Mouse (Mus musculus) ovary, postnatal 10 days (tissue): ENCODE data around the gene Serpina5.
"Not testable (repeated sequence)": the region's sequence is repeated elsewhere in the genome, so short reads cannot be mapped to it uniquely, and the experiment has no call there.

Experiments
- DNase-seq: peaks from one replicate; pipeline ENCODE4 v3.0.0; 2022; ENCODE audit warnings: low spot score

The Serpina5 gene

DNA sequence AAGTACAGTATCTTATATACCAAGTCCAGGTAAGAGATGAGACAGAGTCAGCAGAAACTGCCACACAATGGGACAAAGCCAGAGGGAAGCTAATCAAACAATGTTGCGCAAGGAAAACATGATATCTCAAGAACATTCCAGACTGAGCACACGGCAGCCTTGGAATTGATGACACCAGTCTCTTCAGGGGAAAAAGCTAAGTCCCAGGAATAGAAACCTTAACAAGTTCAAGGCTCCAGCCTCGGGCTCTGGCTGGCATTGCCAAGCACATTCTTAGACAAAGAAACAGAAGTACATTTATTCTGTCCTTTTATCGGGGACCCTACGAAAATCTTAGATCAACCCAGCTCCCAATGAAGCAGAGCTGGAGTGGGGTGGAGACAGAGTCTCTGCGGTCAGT is at the start of gene Serpina5:
TSS of gene Serpina5 (plus strand) at position 346 of the 400 bp plus-strand sequence.
- DNase-seq: no peak

DNA sequence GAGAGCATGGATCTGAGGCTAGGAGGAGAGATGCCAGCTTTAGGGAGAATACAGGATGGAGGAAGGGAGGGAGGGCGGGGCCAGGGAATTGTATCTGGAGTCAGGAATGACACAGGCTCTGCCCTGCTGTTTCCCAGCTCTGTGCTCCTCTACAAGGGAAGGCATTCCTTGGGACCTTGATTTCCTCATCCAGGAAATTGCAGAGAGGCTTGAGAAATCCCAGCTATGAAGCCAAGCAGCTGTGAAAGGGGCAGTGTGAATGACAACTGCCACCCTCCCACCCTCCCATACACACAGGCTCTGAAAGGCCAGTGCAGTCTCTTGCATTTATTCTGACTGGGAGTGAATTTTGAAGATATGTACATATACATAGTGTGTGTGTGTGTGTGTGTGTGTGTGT is 46.9 kb upstream of the Serpina5 start:
- DNase-seq: no peak

DNA sequence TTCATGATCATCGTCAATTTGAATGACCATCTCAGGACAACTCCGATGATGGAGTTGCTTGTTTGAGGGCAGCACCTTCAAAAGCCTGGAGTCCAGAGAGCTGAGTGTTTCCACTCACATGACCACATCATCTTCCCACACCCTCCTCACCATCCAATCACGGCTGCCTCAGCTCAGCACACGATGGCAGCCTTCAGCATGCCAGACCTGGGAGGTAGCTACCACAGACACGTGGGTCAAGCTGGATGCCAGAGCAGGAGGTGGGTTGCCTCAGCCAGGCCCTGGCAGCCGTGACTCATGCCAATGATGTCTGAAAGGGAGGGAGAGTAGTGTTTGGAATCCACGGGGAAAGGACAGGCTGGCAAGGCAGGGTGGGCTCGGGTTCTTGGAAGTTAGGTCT is 45.2 kb upstream of the Serpina5 start:
- DNase-seq: no peak

DNA sequence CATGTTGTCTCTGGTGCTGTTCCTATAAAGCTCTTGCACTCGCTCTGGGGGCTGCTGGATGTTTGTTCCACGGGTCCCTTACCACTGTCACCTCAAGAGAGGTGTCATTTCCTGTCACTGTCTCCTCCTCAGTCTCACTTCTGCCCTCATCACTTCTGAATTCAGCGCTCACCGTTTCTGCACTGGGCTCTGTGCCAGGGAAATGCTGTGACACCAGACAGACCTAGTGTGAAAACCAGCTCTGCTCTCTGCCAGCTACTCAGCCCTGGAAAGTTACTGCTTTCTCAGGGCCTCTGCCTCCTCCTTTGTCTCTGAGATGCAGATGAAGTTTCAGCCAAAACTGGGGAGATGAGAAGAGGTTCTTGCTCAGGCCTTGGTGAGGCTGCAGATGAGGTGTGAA is 43.9 kb upstream of the Serpina5 start:
- no peak for DNase-seq

DNA sequence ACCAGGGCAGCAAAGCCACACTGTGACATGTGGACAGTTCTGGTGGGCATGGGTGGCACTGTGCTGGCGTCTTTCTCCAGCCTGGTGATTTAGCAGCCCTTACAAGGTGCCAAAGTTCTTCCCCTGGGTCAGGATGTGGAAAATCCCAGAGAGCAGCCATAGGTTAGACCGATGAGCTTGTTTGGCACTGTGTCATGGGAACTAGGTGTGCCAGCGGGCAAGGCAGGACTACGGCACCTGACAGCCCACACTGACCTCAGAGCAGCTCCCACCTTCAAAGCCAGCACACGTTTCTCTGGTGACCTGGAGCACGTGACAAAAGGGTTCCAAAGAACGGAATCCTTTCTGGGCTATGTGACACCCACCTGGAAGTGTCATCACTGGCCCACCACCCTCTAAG is 43.4 kb upstream of the Serpina5 start:
- no peak for DNase-seq

DNA sequence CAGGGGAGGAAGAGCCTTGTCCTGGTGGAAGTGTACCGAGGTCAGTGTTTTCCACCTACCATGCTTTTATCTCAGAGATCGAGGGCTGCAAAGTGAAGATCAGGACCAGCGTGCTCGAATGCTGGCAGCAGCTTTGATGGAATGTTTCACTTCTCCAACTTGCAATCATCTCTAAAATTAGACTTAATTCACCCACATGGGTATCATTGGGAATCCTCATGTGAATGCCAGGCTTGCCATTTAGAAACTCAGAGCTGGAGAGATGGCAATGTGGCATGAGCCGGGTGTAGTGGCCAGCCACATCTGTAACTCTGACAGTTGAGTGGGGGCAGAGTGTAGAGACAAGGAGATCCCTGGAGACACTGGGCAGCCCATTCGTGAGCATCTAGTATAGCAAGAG is 40.8 kb upstream of the Serpina5 start:
- no peak for DNase-seq

DNA sequence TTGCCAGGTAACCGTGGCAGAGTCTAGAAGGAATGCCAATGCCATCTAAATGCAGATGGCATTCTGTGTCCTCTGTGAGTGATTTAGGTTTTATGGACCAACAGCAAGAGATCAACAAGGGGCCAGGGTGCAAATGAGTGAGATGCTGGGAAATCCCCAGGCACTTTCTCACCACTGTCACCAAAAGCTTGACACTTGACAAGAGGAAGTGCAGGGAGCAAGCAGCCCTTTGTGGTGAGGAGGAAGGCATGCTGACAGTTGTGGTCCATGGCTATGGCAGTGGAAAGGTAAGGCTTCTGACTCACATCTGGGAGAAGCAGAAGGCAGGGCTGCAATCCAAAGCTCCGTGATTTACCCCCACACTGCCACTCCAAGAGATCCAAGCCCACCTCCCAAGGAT is 39.1 kb upstream of the Serpina5 start:
- DNase-seq: no peak

DNA sequence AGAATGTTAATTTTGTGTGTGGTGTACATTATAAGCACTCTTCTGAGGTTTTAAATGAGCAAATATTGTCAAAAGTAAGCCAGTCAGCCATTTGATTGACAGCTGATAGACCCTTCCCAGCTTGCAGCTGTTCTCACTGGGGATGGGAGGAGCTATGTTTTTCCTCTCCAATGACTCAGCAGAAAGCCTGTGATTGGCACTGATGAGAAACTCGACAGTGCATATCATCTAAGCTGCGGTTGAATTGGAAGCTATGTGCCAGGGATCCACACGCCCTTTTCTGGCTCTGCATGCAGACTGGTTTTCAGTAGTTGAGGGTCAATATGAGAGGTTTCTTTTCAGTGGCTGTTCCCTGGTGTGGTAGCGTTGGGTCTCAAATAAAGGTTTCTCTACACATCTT is 36.4 kb upstream of the Serpina5 start:
- DNase-seq: no peak

DNA sequence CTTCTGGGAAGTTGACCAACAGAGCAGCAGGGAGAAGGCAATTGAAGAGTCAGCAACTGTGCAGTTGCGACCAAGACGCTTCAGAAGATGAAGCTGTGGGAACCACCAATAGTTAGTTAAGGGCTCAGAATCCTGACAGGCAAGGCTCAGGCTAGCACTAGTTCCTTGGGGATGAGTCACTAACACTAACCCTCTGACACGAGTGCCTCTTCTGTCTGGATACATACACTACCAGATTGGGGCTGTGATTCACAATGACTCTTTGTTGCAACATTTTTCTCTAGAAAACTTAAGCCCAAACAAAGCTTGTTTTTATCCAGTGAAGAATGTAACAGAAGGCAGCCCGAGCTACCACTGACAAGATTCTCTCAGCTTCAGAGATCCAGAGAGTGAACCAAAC is 35.9 kb upstream of the Serpina5 start:
- no peak for DNase-seq

DNA sequence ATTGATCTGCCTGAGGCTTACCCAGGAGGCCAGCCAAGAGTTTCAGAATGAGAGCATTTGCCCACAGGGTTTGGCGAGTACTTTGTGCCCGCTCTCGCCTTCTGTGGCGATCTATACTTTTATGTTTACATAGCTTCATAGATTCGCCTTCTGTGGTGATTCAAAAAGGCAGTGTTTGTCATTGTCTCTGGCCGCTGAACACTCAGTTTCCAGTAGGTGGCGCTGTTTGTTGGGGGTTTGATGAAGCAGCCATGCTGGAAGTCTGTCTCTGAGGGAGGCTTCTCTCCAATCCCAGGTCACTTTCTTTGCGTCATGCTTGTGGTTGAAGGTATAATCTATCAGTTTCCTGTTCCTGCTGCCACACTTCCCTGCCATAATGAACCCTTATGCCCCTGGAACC is 34.7 kb upstream of the Serpina5 start:
- peak; percentile 13 for DNase-seq

DNA sequence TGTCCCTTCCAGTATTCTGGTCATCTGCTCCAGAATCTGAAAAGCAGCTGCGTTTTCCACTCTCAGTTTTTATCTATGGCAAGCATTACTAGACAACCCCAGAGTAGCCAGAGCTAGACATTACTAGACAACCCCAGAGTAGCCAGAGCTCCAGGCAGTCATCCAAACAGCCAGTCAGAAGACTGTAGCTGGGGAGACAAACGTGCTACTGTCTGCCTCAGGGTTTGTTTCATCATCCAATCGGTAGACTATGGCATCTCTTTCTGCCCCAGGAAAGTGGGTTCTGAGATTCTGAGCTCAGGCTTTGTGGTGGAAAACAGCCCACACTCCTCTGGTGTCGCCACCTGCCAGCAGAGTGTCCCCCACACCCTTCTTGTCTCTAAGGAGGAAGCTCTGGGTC is 33.4 kb upstream of the Serpina5 start:
- DNase-seq: peak; percentile 15

DNA sequence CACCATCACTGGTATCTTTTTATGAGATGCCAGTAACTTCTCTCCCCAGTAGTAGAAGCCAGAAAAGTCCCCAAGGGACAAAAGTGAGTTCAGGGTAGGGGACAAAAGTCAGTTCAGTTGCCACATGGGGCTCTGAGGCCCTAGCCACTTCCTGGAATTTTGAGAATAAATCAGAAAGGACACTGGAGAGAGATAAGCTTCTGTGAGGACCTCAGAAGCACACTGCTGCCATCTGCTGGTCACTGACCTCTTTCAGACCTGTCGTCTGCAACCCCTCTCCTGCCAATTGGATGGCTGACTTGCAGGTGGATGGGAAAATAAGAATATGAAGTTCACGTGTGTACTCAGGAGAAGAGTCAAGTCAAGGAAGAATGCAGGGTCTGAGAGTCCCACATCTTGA is 31.3 kb upstream of the Serpina5 start:
- DNase-seq: peak; percentile 31

DNA sequence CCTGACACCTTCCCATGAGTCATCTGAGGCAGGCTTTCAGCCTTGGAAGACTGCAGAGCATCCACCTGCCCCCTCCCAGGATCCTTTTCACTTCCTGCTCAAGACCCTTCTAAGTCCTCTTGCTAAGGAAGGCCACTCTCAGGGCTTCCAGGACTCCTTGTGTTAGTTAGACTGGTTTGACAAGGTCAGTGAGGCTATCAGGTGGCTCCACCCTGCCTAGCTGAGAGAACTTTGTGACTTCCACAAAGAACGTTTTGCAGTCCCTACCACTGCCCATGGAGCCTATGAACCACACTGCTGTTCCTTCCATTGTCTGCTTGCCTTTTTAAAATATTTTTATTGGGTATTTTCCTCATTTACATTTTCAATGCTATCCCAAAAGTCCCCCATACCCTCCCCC is 29.2 kb upstream of the Serpina5 start:
- DNase-seq: no peak

DNA sequence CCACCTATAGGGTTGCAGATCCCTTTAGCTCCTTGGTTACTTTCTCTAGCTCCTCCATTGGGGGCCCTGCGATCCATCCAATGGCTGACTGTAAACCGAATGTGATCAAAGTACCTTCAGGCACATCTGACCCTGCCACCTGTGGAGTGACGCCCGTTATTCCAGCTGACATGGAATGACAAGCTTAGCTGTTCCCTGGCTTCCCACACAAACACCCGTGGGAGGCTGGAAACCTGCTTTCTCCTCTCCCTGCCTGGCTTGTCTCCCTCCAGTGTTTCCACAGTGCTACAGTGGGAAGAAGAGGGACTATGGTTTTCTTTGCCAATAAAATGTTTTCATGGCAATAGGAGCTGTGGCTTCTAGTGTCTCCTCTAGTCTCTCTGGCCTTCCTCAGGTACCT is 28.6 kb upstream of the Serpina5 start:
- DNase-seq: no peak

DNA sequence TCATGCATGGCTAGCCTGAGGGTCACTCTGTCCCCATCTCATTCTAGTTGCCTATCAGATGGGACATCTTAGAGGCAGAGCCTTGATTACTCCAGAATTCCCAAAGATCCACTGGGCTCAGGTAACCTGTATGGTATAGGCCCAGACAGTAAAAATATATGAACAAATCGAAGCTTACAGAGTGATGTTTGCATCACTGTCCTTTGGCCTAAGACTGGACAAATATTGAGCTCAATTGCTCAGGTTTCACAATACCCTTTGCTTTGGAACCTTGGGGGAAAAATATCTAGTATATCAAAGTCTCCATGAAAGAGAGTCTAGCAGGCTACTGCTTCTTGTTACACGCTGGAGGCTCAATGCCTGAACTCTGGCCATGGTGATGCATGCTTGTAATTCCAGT is 10.8 kb upstream of the Serpina5 start:
- DNase-seq: no peak

DNA sequence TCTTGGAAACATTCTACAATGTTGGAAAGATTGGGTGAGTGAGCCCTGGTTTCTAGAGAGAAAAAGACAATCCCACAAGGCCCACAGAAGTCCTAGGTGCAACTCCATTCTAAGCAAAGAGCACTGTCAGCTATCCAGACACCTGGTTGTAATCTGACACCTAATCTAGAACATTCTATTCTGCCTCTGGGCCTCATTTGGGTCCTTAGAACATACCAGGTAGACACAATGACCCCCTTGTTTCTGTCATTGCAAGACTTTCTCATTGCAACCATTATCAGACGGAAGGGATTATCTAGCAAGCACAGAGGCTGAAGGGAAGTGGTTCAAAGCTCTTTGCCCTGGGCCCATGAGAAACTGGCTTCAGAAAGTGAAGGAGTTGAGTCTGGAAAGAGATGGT is 9.6 kb upstream of the Serpina5 start:
- no peak for DNase-seq

DNA sequence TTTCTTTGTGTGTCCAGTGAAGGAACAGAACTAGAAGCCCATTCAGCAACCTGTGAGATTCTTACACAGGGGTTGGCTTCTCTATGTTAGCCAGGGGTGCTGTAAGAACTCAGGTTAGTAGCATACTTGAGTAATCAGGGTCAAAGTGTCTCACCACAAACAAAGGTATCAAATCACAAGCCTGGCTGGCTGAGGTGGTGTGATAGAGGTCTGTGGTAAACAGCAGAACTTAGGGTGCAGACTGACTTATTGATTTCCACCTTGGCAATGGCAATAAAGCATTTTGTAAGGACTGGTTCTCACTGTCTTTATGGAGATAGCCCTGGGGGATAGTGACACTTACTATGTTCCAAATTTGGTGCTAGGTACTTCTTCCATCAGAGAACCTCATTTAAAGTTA is 4.9 kb downstream of the Serpina5 start:
- no peak for DNase-seq

DNA sequence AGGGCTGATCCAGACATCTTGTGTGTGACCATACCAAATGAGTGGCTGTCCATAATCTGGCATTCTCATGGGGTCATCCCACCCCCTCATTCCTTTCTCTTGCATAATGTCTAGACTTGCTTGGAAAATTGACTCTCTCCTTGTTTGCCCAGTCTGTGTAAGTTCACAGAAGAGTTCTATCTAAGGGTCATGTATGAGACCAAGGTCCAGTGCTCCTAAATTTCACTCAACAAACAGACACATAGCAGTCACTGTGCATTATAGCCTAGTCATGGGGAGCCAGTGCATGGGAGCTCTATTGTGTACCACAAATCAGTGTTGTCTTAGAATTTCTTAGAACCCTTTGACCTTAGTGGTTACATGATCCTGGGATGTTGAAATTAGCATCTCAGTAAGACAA is 6.0 kb downstream of the Serpina5 start:
- DNase-seq: no peak

DNA sequence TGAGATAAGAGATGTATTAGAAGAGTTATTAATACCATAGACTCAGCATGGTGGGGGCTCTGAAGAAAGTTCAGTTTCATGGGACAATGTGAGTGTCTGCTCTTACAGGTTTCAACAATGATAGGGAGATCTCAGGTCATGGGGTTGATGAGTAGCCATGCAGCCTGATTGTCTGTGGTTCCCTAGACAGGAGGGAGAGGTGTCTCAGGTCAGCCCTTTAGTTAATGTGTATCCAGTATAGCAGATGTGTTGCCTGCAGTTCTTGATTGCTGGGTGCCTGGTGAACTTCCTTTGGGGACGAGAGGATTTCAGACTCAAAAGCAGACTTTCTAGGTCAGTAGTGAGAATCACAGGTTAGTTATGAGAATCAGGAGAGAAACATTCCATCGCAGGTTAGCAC is 7.6 kb downstream of the Serpina5 start:
- no peak for DNase-seq

DNA sequence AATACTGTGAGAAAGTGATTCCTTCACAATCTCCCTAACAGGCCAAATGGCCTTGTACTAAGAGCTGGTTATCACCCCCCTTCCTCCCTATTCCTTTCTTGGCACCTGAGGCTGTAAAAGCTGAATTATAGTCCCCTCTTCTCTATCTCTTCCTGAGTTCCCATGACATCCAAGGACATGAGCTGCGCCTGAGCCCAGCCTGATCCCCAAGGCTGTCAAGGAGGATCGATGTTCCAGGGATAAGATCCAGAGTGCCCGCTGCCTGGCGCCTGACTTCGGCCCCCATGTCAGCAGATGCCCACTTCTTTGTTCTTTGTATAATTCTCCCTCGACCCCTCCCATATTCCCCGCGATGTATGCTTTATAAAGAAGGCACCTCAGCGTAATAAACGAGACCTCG is 11.4 kb downstream of the Serpina5 start, which contains the start of gene Serpina3a:
TSS of gene Serpina3a (plus strand) at position 392 of the 400 bp plus-strand sequence.
- DNase-seq: not testable (repeated sequence)

DNA sequence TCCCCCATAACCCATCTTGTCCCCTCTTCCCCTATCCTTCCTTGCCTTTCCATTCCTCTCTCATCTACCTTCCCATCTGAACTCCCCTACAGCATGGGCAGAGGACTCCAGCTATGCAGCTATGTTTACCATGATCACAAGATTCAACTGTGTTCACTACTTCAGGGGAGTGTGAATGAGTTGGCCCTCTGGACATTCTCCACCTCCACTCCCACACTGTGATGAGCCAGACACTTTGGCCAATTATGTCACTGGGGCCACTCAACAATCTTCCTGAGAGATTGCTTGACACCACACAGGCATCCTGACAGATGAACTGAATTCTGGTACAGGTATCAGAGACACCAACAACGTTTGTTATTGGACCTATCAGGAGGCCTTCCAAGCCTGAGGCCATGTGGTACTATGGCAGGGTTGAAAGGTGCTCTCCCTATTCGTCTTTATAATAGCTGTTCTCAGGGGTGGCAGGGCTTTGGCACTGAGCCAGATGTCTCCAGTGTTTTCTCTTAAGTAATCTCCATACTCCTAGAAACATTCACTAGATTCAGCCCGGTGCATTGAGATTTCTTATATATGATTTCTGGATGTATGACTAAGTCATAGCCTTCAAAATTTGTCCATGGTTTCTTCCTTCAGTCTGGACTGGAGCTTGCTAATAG is 14.1 kb downstream of the Serpina5 start:
- DNase-seq: no peak

DNA sequence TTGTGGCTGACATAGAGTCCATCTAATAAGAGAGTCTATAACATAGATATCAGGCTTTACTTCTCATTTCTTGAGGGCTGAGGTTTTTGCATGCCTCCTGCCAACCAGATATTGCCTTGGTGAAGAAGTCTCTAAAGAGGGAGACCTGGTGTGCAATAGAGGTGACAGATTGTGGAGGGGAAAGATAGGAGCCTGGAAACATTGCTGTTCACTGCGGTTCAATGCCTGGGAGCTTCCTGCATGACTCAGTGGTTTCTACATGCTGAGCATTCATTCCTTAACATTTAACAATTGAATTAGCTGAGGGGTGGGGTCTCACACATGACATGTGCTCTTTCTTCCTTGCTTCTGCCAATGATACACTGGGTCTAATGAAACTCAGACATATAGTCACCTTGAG is 22.2 kb downstream of the Serpina5 start:
- DNase-seq: no peak

DNA sequence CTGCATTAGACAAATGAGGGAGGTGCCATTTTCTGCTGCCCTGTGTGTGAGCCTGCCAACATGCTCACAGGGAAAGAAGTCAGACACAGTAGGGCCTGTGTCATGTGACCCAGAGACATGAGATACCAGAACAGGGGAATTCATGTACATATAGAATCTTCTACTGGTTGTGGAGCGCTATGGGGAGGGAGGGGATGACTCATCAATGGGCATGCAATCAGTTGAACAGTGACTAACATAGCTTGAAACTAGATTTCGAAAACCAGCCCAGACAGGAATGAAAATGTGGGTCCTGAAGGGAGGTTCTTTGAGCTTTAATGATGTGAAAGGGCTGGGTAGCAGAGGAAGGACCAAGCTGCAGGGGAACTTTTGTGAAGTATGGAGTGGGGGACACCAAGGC is 23.1 kb downstream of the Serpina5 start:
- no peak for DNase-seq

DNA sequence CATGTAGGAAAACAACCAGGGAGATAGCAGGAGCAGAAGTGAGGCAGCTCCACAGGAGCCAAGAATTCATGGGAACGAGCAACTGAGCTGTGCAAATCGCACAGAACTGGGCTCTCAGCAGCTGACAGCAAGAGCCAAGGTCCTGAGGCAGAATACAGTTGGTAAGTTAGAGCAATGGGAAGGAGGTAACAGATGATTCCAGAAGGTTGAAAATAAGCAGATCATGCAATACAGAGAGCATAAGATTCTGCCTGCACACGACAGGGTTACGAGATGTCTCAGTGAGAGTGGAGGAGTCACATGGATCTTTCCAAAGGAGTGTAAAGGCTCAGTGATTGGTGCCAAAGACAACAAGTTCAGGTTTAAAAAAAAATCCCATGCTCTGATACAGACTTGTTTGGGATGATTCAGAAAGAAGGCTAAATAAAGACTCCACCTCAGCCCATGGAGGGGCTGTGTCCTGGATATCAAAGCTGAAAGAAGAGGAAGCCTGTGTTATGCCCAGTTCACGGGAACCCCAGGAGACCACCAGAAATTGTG is 24.2 kb downstream of the Serpina5 start:
- no peak for DNase-seq
